Mouse (Mus musculus) midbrain, embryonic 13.5 days (tissue): ENCODE results near the gene Nostrin. TPM values are rescaled to one million over a fixed set of nuclear protein-coding genes. Genes with fewer than 3 reads are reported as not detected.

ENCODE experiments used
- ATAC-seq: fragments of 200-750 bp; cut with Nextera tagmentation; 2 replicates; pipeline ENCODE4 v1.8.0; 2017; ENCODE audit warnings: mild to moderate bottlenecking, moderate TSS enrichment, moderate library complexity
- H3K27ac ChIP-seq: fragments of 300-500 bp; sonication (generic); 2 replicates; pipeline ENCODE4 v1.5.1; 2015; ENCODE audit warnings: inconsistent platforms, mild to moderate bottlenecking, moderate library complexity
- H3K27me3 ChIP-seq: fragments of 300-500 bp; sonication (generic); 2 replicates; pipeline ENCODE4 v1.6.1; 2015; ENCODE audit warnings: mild to moderate bottlenecking, inconsistent platforms
- H3K36me3 ChIP-seq: fragments of 300-500 bp; sonication (generic); 2 replicates; pipeline ENCODE4 v1.6.1; 2015; ENCODE audit warnings: mild to moderate bottlenecking, inconsistent platforms
- H3K4me1 ChIP-seq: fragments of 300-500 bp; sonication (generic); replicated peaks from 2 replicates; pipeline ENCODE4 v1.6.1; 2015; ENCODE audit warnings: inconsistent platforms
- H3K4me2 ChIP-seq: fragments of 300-500 bp; sonication (generic); replicated peaks from 2 replicates; pipeline ENCODE4 v1.6.1; 2015; ENCODE audit warnings: moderate library complexity, mild to moderate bottlenecking, inconsistent platforms
- H3K4me3 ChIP-seq: fragments of 300-500 bp; sonication (generic); replicated peaks from 2 replicates; pipeline ENCODE4 v1.5.1; 2015; ENCODE audit warnings: mild to moderate bottlenecking, inconsistent platforms
- H3K9ac ChIP-seq: fragments of 300-500 bp; sonication (generic); replicated peaks from 2 replicates; pipeline ENCODE4 v1.6.1; 2015; ENCODE audit warnings: mild to moderate bottlenecking, inconsistent platforms
- H3K9me3 ChIP-seq: fragments of 300-500 bp; sonication (generic); 2 replicates; pipeline ENCODE4 v1.6.1; 2016; ENCODE audit warnings: mild to moderate bottlenecking, inconsistent platforms
- WGBS: fragments of 180-500 bp; shearing (Covaris S2); methylation state at CpG from one replicate; pipeline ENCODE4 v1.1.7; 2015; 5-methylcytosine and 5-hydroxymethylcytosine counted together
- polyA plus RNA-seq: library from polyadenylated mRNA; unstranded; fragments of >200 nt; fragmentation: Nextera tagmentation; extraction: Ambion mirVana; gene quantifications from 2 replicates; pipeline ENCODE4 v1.2.1, GENCODE M21; 2015

Gene Nostrin
- polyA plus RNA-seq, 1 experiment from 2014 or later: 0.50 TPM

- no peak for ATAC-seq
- Histone ChIP-seq H3K4me1 (no peaks in the 10 kb centered on the region), H3K9ac (no peak overlapping the region), H3K9me3 (no peaks in the 10 kb centered on the region), H3K4me3 (no peak overlapping the region), H3K4me2 (no peak overlapping the region), H3K36me3 (no peaks in the 10 kb centered on the region), H3K27me3 (no peaks in the 10 kb centered on the region; the same call in 1 of the 2 replicates), H3K27ac (no peak overlapping the region)
- WGBS: 75% methylated on average over 7 of the region's 7 CpGs
Measured at GRCm38 (mm10) chr2:69156283-69156682, 20.7 kb downstream of the Nostrin start.

- no peak for ATAC-seq
- no peak overlapping the region for H3K4me2 ChIP-seq
- H3K4me1 ChIP-seq: peaks cover 7% of the 10 kb centered on the region
Measured at GRCm38 (mm10) chr2:69158907-69159306, 23.3 kb downstream of the Nostrin start.

GRCm38 (mm10) chr2:69170395-69171077 is 34.9 kb downstream of the Nostrin start:
- Histone ChIP-seq H3K27me3 (no peaks in the 10 kb centered on the region), H3K9ac (no peak overlapping the region), H3K4me1 (no peaks in the 10 kb centered on the region), H3K9me3 (no peaks in the 10 kb centered on the region), H3K4me3 (no peak overlapping the region), H3K36me3 (no peaks in the 10 kb centered on the region), H3K27ac (no peak overlapping the region), H3K4me2 (no peak overlapping the region)
- no peak for ATAC-seq
- 79% methylated on average over 9 of the region's 9 CpGs for WGBS

More at GRCm38 (mm10) chr2:69158907-69159306, 23.3 kb downstream of the Nostrin start:
- Histone ChIP-seq H3K36me3 (no peaks in the 10 kb centered on the region), H3K27me3 (no peaks in the 10 kb centered on the region), H3K4me3 (no peak overlapping the region), H3K9me3 (no peaks in the 10 kb centered on the region), H3K27ac (no peak overlapping the region), H3K9ac (no peak overlapping the region)

GRCm38 (mm10) chr2:69175296-69175695 is 39.7 kb downstream of the Nostrin start:
- no peak for ATAC-seq
- H3K36me3 ChIP-seq: no peaks in the 10 kb centered on the region
- 65% methylated on average over 5 of the region's 5 CpGs for WGBS

GRCm38 (mm10) chr2:69179721-69180120 is 44.1 kb downstream of the Nostrin start:
- ATAC-seq: no peak
- 98% methylated on average over 4 of the region's 4 CpGs for WGBS
- no peaks in the 10 kb centered on the region for H3K27me3 ChIP-seq
- no peaks in the 10 kb centered on the region for H3K9me3 ChIP-seq
- H3K4me1 ChIP-seq: no peaks in the 10 kb centered on the region
- H3K36me3 ChIP-seq: no peaks in the 10 kb centered on the region
- no peak overlapping the region for H3K4me3 ChIP-seq
- H3K27ac ChIP-seq: no peak overlapping the region
- H3K4me2 ChIP-seq: no peak overlapping the region
- no peak overlapping the region for H3K9ac ChIP-seq

More at GRCm38 (mm10) chr2:69175296-69175695, 39.7 kb downstream of the Nostrin start:
- H3K9me3 ChIP-seq: no peaks in the 10 kb centered on the region
- no peaks in the 10 kb centered on the region for H3K4me1 ChIP-seq
- H3K27me3 ChIP-seq: no peaks in the 10 kb centered on the region
- H3K4me2 ChIP-seq: no peak overlapping the region
- no peak overlapping the region for H3K4me3 ChIP-seq
- H3K27ac ChIP-seq: no peak overlapping the region
- no peak overlapping the region for H3K9ac ChIP-seq

GRCm38 (mm10) chr2:69187990-69188389 is 52.4 kb downstream of the Nostrin start:
- Histone ChIP-seq H3K27me3 (no peaks in the 10 kb centered on the region), H3K4me3 (no peak overlapping the region), H3K9ac (no peak overlapping the region), H3K9me3 (no peaks in the 10 kb centered on the region), H3K27ac (no peak overlapping the region), H3K4me2 (no peak overlapping the region), H3K4me1 (no peaks in the 10 kb centered on the region), H3K36me3 (0 out of 2 replicates have a peak, but pooled peaks cover 2% of the 10 kb centered on the region)
- 91% methylated on average over 2 of the region's 2 CpGs for WGBS
- peak; percentile 24; the same call in 1 of the 2 replicates for ATAC-seq

- H3K27me3 ChIP-seq: no peaks in the 10 kb centered on the region
- no peaks in the 10 kb centered on the region for H3K4me1 ChIP-seq
- no peak for ATAC-seq
- H3K4me3 ChIP-seq: no peak overlapping the region
- H3K36me3 ChIP-seq: peaks cover 8% of the 10 kb centered on the region
- H3K9me3 ChIP-seq: no peaks in the 10 kb centered on the region
- WGBS: 94% methylated on average over 6 of the region's 6 CpGs
- H3K9ac ChIP-seq: no peak overlapping the region
- H3K27ac ChIP-seq: no peak overlapping the region
- no peak overlapping the region for H3K4me2 ChIP-seq
Measured at GRCm38 (mm10) chr2:69188732-69189131, 53.1 kb downstream of the Nostrin start.

GRCm38 (mm10) chr2:69189222-69189621 is 53.6 kb downstream of the Nostrin start:
- Histone ChIP-seq H3K4me2 (no peak overlapping the region), H3K4me1 (no peaks in the 10 kb centered on the region), H3K36me3 (peaks cover 12% of the 10 kb centered on the region), H3K27me3 (no peaks in the 10 kb centered on the region), H3K9me3 (no peaks in the 10 kb centered on the region), H3K9ac (no peak overlapping the region), H3K4me3 (no peak overlapping the region), H3K27ac (no peak overlapping the region)
- no peak for ATAC-seq
- 62% methylated on average over 4 of the region's 4 CpGs for WGBS

GRCm38 (mm10) chr2:69191059-69191458 is 55.5 kb downstream of the Nostrin start:
- H3K36me3 ChIP-seq: peaks cover 15% of the 10 kb centered on the region
- no peaks in the 10 kb centered on the region for H3K9me3 ChIP-seq
- no peaks in the 10 kb centered on the region for H3K27me3 ChIP-seq
- no peaks in the 10 kb centered on the region for H3K4me1 ChIP-seq
- 93% methylated on average over 5 of the region's 5 CpGs for WGBS
- no peak overlapping the region for H3K27ac ChIP-seq
- H3K4me3 ChIP-seq: no peak overlapping the region
- no peak overlapping the region for H3K9ac ChIP-seq
- H3K4me2 ChIP-seq: no peak overlapping the region
- no peak for ATAC-seq

GRCm38 (mm10) chr2:69193555-69193954 is 58.0 kb downstream of the Nostrin start:
- ATAC-seq: no peak
- Histone ChIP-seq H3K9me3 (no peaks in the 10 kb centered on the region), H3K4me1 (no peaks in the 10 kb centered on the region), H3K4me2 (no peak overlapping the region), H3K4me3 (no peak overlapping the region), H3K27me3 (no peaks in the 10 kb centered on the region), H3K27ac (no peak overlapping the region), H3K9ac (no peak overlapping the region), H3K36me3 (peaks cover 15% of the 10 kb centered on the region)
- 94% methylated on average over 5 of the region's 5 CpGs for WGBS

- Histone ChIP-seq H3K4me1 (peaks cover 14% of the 10 kb centered on the region), H3K4me3 (peak overlapping the region; percentile 81), H3K27me3 (no peaks in the 10 kb centered on the region), H3K9ac (peak overlapping the region; percentile 70), H3K4me2 (peak overlapping the region; percentile 91), H3K27ac (no peak overlapping the region), H3K36me3 (peaks cover 12% of the 10 kb centered on the region; the same call in 1 of the 2 replicates), H3K9me3 (no peaks in the 10 kb centered on the region)
- no peak for ATAC-seq
- WGBS: 20% methylated on average over 6 of the region's 6 CpGs
Measured at GRCm38 (mm10) chr2:69205185-69205584, 69.6 kb downstream of the Nostrin start.

- peak within 1 kb of the TSS; percentile 58; the same call in 1 of the 2 replicates for H3K27ac ChIP-seq
- peak within 1 kb of the TSS; percentile 81 for H3K4me3 ChIP-seq
- H3K27me3 ChIP-seq: no peaks in the 10 kb centered on the region
- peaks cover 14% of the 10 kb centered on the region for H3K4me1 ChIP-seq
- ATAC-seq: peak; percentile 99
- peak within 1 kb of the TSS; percentile 91 for H3K4me2 ChIP-seq
- no peaks in the 10 kb centered on the region for H3K9me3 ChIP-seq
- WGBS: under 1% methylated on average over 46 of the region's 46 CpGs
- H3K9ac ChIP-seq: peak within 1 kb of the TSS; percentile 70
- peaks cover 11% of the 10 kb centered on the region; the same call in 1 of the 2 replicates for H3K36me3 ChIP-seq
Measured at GRCm38 (mm10) chr2:69205791-69206351, 70.3 kb downstream of the Nostrin start, which contains the start of gene Spc25. Spc25 (minus strand) TSS chr2:69206194.
